Mouse (Mus musculus): ENCODE measurements around the gene Msi2.

Gene Msi2

GRCm38 (mm10) chr11:88675526-88676353 lies 42.6 kb downstream of the Msi2 start:
- no peak for DNase-seq

GRCm38 (mm10) chr11:88674075-88674474 lies 44.2 kb downstream of the Msi2 start:
- peak; percentile 37 for DNase-seq

GRCm38 (mm10) chr11:88670925-88671324 lies 47.4 kb downstream of the Msi2 start:
- no peak for DNase-seq

DNA sequence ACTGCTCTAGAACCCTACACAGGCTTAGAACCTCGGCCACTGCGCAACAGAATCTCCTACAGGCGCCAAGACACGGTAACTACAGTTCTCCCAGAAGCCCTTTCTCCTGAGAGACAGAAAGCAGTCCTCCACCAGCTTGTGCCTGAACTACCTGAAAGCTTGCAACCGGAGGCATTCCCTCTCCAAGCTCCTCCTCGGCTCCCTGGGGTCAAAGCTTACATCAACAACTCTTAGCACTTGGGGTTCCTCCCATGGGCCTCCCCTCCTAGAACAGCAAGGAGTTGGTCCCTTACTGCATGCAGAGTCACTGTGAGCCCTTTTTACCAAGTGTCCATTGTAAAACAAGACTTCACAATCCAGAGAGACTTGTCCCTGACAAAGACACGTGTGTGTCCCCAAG lies 49.2 kb downstream of the Msi2 start:
- DNase-seq, result no peak

- DNase-seq, result no peak
Observed at GRCm38 (mm10) chr11:88668345-88668744, 50.0 kb downstream of the Msi2 start.

DNA sequence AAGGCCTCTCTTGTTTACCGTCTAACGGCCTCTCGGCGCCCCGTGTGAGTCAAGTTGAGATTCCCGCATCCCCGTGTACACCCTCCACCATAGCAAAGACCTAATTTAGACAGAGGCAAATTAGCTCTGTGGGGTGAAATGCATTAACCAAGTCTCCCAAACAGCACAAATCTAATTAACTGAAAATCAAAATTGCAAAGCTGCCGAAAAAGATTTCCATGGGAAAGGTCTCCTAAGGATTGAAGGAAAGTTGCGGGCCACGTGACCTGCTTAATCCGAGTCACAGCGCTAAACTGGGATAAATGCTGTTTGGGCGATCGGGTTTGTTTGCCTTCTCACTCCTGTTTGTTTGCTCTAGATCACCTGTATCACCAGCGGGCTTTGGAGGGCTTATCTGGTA lies 52.5 kb downstream of the Msi2 start:
- DNase-seq, result no peak

GRCm38 (mm10) chr11:88661444-88662180 lies 56.7 kb downstream of the Msi2 start:
- no peak for DNase-seq

- DNase-seq, result no peak
Observed at GRCm38 (mm10) chr11:88660404-88660803, 57.9 kb downstream of the Msi2 start.

DNA sequence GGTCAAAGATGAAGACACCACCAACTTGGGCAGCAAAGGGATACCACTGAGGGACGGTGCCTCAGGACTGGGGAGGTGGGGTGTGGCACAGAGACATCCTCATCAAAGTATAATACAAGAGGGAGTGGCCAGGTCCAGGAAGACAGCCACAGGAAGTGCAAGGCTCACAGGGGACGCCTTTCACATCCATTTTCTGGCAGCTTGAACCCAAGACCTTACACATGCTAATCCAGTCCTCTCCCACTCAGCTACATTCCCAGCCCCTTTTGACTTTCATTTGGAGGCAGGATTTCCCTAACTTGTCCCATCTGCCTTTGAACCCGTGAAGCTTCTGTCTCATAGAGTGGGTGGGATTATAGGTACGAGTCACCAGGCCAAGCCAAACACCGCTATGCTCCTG lies 59.4 kb downstream of the Msi2 start:
- no peak for DNase-seq

- no peak for DNase-seq
Observed at GRCm38 (mm10) chr11:88655786-88656185, 62.5 kb downstream of the Msi2 start.

DNA sequence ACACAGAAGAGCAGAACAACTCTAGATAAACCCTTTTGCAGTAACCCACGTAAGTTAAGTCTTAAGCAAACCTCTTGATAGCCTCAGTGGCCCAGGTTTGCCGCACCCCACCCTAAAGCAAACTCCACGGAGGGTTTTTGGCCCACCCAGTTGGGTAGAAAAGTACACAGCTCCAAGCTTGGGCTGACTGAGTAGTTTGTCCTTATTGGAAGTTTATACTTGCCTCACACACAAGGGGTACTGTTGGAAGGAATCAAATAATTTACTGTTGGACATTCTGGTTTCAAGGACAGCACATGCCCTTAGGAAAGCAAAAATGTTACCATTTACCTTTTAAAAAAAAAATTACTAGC lies 63.1 kb downstream of the Msi2 start:
- DNase-seq, result no peak

- DNase-seq, result no peak
Observed at GRCm38 (mm10) chr11:88654391-88655213, 63.7 kb downstream of the Msi2 start.

- no peak for DNase-seq
Observed at GRCm38 (mm10) chr11:88650275-88650674, 68.0 kb downstream of the Msi2 start.

DNA sequence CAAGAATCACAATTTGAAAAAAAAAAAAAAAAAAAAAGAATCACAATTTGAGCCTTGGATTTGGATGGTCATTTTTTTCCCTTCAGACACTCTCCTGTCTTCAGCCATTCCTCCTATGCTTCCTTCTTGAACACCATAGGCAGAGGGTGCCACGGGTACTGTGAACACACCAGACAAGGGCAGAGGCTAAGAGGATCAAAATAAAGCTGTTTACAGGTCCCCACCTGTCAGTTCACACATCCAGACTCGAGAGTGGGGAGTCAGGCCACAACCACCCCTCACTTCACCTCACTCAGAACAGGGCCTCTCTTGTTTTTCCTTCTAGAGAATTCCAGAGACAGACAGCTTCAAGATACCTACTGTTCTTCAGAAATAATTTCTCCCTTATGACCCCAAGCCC lies 69.3 kb downstream of the Msi2 start:
- DNase-seq, result no peak

DNA sequence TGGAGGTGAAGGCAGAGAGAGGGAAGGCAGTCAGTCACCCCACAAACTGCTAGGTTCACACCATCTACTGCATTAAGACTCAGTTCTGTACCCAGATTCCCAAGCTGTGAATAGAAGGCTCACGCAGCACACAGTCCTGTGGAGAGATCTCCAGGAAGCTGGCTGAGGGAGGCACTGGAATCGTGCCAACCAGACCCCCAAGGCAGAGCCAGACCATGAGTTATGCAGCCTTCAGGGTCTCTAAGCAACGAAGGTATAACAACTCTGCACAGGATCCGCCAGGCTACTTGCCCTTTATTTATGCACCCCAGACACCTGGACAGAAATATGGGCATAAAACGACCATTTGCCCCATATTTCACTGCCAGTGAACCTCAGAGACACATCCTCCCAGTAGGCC lies 69.9 kb downstream of the Msi2 start:
- DNase-seq, result no peak

DNA sequence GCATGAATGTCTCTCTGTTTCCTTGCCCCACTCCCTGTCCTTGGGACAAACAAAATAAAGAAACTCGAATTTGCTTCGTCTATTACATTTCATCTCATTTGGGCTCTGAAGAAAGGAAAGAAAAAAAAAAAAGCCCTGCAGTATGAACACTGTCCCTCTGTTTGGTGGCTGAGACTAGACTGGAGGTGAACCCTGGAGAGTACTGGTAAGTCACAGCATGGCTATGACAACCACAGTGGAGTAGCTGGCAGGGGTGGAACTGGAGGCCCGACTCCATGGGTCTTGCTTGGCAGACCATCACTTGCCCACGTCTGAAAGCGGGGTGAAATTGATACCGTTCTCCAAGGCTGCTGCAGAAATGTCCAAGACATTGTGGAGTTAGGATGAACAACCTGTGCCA lies 71.8 kb downstream of the Msi2 start:
- DNase-seq, result no peak

DNA sequence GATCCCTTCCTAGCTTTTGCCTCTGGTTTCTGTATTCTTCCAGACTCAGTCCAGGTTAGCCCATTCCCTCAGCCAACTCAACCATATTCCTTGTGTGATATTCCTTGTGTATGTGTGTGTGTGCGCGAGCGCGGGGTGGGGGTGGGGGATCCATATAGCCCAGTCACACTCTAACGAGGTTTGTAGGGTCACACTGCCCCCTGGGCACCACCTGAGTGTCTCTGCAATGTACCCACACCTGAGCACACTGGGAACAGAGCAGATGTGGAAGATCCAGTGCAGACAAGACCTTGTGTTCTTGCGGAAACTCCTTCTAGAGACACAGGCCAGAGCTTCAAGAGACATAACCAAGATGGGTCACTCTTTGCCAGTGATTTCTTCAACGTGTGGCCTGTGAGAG lies 72.5 kb downstream of the Msi2 start:
- DNase-seq, result no peak

GRCm38 (mm10) chr11:88644719-88645118 lies 73.6 kb downstream of the Msi2 start:
- DNase-seq, result no peak

DNA sequence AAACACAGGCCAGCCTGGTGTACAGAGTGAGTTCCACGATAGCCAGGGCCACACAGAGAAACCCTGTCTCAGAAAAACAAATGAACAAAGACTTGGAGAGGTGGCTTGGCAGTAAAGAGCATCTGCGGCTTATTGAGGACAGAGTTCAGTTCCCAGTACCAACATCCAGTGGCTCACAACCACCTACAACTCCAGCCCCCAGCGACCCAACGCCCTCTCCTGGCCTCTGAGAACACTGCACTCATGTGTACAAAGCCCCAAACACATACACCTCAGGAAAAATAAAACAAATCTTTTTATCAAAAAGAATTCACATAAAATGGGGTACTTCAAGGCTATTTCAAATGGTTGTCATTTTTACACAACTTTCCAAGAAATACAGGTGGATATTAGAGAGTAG lies 78.5 kb downstream of the Msi2 start:
- no peak for DNase-seq

DNA sequence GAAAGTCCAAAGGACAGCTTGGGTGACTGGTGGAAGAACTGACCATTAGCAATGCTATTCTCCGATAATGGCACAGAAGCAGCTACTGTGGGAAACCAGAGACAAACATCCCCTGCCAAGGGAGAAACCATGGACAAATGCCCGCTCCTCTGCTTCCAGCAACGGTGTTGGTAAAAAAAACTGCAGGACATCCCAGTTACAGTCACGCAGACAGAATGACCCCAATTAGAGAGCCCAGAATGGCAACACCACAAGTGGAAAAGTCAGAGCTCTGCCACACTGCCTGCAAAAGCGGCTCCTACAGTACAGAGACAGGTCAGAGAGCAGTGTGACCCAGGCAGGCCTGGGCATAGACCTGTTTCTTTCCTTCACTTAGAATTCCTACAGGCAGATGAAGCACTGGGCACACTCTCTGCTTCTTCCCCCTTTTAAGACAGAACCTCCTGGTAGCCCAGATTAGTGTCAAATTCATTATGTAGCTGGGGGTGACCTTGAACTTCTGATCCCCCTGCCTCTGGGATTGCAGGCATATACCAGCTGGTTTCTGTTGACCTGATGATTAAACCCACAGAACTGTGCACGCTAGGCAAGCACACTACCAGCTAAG lies 79.3 kb downstream of the Msi2 start:
- DNase-seq, result no peak

GRCm38 (mm10) chr11:88638254-88638653 lies 80.1 kb downstream of the Msi2 start:
- no peak for DNase-seq

DNA sequence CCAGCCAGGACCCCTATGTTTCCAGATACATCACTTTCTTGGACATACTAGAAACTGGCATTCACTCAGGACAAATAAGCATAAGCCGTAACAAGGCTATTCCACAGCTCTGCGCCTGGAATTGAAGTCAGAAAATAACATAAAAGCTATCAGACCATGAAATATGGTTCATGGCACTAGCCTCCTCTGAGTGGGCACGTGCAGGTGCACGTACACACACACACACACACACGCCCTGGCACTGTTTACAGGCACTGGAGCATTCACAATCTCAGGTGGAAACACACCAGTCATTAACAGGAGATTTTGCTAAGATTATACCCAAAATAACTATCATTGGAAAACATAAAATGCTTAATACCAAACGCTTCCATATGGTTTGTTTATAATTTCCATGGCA lies 81.4 kb downstream of the Msi2 start:
- DNase-seq, result no peak

DNA sequence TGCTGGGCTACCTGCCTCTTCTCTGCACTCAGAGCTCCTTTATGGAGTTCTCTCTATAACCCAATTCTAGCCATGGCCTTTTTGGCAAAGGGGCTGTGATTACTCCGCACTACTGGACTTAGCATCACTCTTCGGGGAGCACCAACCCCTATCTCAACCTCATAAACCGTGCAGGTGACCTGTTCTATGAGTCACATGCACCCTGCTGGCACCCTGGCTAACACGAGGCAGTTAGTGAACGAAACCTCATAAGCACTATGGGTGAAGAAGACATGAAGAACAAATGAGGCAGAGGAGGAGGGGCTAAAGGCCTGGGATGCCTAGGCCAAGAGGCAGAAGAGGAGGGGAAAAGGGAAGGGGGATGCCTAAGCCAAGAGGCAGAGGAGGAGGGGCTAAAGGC lies 82.0 kb downstream of the Msi2 start:
- DNase-seq, result no peak
